Mouse (Mus musculus): ENCODE results near the gene Bach1.

Bach1 gene

DNA sequence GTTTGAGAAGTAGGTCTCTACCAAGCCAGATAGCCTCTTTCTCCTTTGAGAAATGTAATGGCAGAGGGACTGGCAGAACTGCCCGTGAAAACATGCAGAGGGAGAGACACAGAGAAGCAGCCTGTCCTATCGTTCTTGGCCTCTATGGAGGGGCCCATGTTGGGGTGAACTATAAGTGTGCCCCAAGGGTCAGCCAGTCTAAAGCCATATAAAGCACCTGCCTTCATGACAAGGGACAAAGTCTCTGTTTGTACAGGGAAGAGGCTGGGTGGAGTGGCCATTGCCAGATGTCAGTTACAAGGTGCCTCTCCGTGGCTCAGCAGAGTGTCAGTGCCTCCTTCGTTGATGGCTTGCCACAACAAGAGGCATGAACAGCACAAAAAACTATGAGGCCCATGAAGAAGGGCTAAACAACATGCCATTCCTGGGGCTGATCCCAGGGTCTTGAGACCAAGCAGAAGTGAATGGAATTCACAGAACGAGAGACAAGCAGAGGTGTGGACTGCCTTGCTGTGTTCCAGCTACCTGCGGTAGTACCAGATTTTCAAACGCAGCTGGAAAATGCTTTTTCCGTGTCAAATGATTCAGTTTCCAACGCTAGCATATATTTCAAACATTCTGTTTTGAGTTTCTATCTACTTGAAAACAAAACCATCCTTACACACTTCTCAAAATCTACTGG, 42.4 kb downstream of the Bach1 start:
- no peak for DNase-seq (ENCODE audit: low read depth)

DNA sequence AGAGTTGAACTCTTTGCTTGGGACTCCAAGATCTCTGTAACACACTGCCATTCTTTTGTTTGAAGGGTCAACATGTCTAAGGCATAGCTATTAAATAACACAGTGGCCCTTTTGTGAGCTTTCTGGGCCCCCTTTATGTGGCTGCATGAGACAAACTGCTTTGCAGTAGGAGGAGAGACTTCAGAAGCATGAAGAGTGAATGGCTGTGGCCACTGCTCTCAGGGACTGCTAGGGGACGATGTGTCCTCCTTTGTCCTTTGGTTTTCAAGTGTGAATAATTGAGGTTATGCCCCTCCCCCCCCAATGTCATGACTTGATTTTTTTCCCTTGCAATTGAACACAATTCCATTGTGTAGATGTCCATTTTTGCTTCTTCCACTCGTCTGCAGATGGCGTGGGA, 44.9 kb downstream of the Bach1 start:
- no peak for DNase-seq (ENCODE audit: low read depth)

DNA sequence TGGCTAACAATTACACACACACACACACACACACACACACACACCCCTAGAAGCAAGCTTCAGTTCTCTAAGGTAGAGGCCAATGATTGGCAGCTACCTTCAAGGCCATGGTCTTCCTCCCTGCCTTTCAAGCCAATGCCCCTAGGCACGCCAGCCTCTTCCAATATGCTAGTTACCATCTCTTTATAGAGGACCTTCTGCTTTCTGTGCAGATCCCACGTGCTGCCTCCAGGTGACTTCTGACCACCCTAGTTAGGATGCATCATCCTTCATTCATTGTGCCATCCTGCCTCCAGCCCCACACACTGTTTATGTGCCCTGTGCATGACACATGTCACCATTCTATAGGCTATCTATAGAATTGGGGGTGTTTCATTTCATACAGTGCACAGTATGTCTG, 45.6 kb downstream of the Bach1 start:
- DNase-seq (ENCODE audit: low read depth), result no peak

DNA sequence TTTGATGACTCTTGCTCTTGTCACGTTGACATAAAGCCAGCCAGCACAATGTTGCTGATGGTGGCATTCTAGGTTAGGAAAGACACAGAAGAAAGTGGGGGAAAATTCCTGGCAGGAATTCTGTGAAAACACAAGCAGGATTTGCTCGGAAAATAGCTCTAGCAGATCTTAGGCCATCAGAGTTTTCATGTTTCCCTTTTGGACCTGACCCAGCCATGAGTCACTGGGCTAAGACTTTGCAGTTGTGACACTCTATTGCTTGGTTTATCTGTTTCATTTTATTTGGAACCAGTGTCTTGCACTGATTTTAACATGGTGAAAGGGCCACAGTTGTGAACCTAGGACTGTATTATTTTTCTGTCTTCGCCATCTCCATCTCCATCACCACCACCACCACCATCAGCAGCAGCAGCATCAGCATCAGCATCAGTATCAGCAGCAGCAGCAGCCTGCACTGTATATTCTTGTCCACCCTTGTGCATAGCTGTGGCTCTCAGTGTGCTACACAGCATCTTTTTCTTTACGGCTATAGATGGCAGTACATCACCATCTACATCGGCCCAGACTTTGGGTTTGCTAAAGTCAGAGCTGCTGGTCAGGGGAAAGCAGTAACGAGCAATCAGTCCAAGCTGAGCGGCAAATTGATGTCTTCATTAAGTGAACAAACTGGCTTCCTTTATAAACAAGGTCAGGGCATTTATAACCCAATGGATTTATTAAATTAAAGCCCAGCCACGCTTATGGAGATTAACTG, 46.6 kb downstream of the Bach1 start:
- no peak for DNase-seq (ENCODE audit: low read depth)

DNA sequence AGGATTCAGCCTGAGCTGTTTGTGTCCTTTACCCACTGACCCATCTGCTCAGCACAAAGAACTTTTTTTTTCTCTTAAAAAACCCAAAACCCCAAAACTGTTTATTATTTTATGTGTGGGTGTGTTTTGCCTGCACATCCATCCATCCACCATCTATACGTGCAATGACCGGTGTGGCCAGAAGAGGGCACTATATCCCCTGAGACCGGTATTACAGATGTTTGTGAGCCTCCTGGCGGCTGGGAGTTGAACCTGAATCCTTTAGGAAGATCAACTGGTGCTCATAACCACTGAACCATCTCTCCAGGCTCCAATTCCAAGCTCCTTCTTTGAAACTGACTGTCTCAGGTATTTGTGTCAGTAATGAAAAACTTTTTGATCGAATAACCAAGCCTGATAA, 48.0 kb downstream of the Bach1 start:
- DNase-seq (ENCODE audit: low read depth), result peak; percentile 91

DNA sequence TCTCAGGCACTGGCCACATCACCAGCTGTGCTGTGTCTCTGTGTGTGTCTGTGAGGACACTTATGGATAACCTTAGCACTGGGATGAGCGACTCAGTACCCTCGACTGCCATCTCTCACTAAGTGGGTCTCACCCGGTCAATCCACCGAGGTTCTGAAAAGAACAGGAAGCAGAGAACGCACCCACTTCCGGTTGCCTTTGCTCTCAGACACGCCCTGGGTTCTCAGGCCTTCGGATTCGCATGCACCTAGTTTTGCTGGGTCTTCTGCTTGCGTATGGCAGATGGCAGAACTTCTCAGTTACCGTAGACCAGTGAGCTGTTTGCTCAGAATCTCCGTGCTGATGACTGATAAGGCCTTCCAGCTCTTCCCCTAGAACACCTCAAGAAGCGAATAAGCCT, 52.5 kb downstream of the Bach1 start:
- no peak for DNase-seq (ENCODE audit: low read depth)

DNA sequence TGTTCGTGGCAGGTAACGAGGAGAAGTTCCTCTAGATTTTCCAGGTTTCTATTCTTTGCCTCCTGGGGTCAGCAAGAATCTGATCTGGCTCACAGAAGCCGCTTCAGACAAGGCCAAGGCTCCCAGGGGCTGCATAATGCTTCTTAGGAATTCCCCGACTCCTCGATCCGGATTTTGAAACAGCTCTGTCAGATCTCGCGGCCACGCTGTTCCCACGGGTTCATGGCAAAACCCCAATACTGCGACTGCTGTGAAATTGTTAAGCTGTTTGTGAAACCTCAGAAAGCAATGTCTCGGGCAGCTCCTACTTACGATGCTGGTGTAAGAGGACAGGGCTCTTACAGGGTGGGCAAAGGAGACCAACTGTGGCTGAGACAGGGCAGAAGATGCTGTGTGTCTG, 53.7 kb downstream of the Bach1 start:
- no peak for DNase-seq (ENCODE audit: low read depth)

DNA sequence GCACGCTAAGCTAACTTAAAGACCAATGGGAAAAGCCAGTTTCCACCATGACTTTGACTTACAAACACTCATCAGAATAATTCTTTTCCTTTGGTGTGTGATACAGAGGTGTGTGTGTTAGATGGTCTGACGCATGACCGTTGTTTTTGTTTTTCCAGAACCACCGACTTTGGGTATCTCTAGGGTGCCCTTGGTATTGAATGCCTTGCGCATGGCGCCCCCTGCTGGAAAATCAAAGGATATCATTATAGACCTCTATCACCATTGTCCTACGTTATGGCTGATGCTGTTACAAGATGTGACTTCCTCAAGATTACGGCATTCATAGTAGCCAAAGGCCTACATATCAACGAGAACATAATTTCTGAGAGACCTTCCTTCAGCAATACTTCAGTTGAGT, 56.1 kb downstream of the Bach1 start:
- DNase-seq (ENCODE audit: low read depth), result peak; percentile 83

DNA sequence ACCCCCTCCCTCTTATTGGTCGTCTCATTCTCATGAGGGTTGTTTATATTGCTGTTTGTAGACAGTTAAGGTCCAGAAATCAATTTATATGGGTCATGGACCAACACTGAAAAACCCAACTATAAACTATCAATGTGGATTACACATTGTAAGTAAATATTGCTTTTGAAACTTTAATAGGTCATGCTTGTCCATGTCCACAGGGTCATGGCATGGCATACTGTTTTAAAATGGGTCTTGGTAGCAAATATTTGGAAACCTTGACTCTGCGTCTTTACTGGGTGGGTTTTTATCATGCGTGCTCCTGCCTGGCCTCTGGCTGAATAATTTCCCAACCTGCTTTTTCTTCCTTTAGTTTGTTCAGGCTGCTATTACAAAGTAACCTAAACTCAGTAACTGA, 57.2 kb downstream of the Bach1 start:
- DNase-seq (ENCODE audit: low read depth), result no peak

DNA sequence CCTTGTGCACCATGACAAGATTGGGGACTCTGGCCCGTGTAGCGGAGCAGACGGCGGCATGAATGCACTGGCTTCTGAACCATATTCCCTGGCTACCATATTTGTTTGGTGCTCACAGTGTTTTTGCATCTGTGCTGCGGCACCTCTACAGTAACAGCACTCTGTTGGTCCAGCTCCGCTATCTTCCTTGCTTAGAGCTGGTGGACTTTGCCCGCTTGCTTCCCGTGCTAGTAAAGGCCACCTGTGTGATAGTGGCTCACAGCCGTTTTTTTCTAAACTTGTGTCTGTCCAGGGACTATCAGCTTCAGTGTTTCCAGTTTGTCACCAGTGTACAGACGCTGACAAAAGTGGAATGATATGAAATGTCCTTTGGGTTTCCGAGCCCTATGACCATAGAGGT, 59.3 kb downstream of the Bach1 start:
- DNase-seq (ENCODE audit: low read depth), result no peak

DNA sequence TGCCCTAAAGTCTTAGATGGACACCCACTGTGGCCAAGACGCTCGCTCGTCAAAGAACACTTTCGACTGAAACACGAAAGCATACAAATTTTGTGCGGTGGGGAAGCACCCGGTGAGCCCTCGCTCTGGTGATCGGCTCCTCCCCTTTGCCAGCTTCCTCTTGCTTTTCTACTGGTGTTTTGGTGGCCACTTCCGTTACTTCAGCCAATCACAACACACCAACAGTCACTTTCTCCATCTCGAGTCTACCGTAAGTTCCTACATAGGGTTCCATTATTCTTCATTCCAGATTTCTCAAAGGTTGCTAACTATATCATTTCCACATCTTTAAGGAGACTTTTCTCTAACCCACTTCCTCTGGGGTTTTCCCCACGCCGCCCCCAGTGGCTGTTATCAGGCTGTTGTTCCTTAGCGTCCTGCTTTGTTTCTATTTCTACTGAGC, 65.9 kb downstream of the Bach1 start:
- peak; percentile 71 for DNase-seq (ENCODE audit: low read depth)

DNA sequence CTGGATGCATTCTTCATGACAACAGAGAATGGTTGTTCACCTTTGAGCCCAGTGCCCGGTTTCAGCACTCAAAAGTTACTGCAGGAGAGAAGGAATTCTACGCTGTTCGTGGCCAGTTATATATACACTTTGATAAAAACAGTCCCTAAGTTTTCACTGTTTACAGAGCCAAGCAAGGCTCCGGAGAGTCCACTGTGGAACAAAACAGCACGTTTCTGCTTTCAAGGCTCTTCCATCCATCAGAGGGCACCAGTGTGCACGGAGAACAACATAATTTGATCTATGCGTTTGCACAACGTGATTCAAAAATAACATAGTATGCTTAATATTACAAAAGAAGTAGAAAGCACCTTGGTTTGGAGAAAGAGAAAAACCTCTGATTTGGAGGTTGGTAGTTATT, 67.2 kb downstream of the Bach1 start:
- DNase-seq (ENCODE audit: low read depth), result no peak

DNA sequence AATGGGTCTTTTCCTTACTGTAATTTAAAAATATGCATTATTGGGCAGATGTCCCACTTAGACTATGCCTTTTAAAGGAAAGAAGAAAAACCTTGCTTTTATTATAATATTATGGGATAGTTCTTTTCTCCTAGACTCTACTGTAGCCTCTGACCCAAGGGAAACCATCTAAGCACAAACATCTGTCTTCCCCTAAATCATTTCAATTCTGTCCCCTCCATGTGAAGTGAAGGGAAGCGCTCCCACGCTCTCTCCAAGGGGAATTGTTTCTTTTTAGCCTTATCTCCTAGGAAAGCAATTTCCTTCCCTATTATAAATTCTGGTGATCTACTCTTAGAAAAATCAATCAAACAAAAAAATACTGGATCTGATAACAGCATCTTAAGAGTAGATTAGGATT, 71.8 kb downstream of the Bach1 start:
- no peak for DNase-seq (ENCODE audit: low read depth)

DNA sequence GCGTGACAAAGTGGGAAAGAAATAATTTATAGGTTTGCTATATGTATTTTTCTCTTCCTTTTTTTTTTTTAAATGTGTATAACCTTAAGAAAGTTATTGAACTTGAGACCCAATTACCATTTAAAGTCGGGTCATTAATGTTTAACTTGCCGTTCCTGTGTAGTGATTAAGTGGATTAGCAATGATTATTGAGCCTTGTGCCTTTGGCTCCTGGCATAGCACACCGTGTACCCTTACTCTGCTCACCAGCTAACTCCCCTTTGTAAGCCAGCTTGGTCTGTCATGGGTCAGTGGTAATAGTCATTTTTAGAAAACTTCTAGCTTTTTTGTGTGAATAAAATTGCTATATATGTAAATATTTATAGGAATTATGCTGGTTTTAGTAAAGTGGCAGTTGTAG, 73.2 kb downstream of the Bach1 start:
- DNase-seq (ENCODE audit: low read depth), result no peak

DNA sequence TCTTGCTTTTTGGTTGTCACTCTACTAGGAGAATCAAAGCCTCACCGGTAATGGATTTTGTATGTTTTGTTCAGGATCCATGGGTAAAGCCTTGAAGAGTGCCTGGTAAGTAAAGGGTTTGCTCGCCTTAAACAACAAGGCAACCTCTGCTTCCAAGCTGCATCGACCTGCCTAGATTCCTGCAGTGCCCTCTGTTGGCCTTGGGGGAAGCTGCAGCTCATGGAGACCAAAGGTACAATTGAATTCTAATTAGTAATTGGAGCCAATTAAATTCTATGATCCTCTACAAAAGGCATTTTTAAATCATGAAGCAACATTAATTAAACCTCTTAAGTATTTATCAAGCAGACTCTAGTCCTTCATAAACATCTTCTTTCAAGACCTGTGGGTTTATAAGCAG, 75.7 kb downstream of the Bach1 start:
- DNase-seq (ENCODE audit: low read depth), result peak; percentile 21

DNA sequence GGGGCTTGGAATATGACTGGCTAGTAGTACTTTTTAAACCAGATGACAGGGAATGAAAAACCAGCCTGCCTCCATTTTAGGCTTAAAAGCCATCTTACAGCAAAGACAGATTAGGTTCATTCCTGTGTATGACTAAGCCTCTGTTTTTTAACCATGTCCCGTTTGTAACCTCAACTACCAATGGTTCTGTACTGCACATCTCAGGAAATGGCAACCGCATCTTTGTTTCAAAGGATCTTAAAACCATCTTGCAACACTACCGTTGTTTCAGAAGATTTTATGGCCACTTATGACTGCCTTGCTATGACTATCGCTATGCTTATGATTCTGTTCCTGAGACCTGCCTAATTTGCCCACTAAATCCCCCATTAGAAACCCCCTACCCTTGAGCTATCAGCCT, 78.6 kb downstream of the Bach1 start:
- no peak for DNase-seq (ENCODE audit: low read depth)

DNA sequence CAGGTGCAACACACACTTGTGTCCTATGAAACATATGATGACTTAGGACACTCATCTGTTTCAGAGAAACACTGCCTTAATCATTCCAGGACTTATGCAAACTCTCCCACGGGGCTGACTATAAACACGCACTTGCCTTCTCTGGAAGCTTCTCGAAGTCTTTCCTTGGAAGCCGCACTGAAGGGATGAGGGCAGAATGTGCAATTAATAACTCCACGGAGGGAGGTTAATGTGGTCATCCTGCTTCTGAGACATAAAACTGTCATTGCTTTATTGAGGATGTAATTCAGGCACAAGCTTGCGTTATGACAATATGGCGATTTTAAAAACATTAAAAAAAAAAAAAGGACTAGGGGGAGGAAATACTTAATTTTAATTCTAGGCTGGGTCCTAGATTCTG, 82.9 kb downstream of the Bach1 start:
- DNase-seq (ENCODE audit: low read depth), result no peak
